Mouse (Mus musculus) leukemia stem cell, adult 10-12 weeks (primary cell): Measurements from ENCODE around the gene 4933402N22Rik. TPM values are rescaled to one million over a fixed set of nuclear protein-coding genes. Genes with fewer than 3 reads are reported as not detected.

Source experiments
- polyA plus RNA-seq: library from polyadenylated mRNA; stranded (reverse); fragments of >175 nt; gene quantifications from 2 replicates; pipeline ENCODE4 v1.2.3, GENCODE M21; 2012; ENCODE audit warnings: low replicate concordance

The 4933402N22Rik gene
- not detected in 2 replicates for polyA plus RNA-seq

GRCm38 (mm10) chr5:11917743-11918142 is at the start of gene 4933402N22Rik:
Gene 4933402N22Rik, plus strand, starts transcription at chr5:11918043.

Other genes starting within 250 kb of the 4933402N22Rik start
- not detected in 2 replicates for gene Gm8922, start 236.1 kb upstream of the 4933402N22Rik start, polyA plus RNA-seq
- gene Gm8926, start 147.5 kb upstream of the 4933402N22Rik start, polyA plus RNA-seq = not detected in 2 replicates
- not detected in 2 replicates for gene Gm6465, start 72.5 kb upstream of the 4933402N22Rik start, polyA plus RNA-seq